Mouse (Mus musculus) spleen, adult 2 months (tissue): Measurements from ENCODE around the gene Hivep3. TPM values are rescaled to one million over a fixed set of nuclear protein-coding genes. Genes with fewer than 3 reads are reported as not detected.

Experiments used
- DNase-seq, 2 experiments: peaks; one replicate each; pipeline versions ENCODE4 v3.0.0 to v3.0.0-alpha.2; 2012 to 2021; ENCODE audit warnings: low spot score in 2 of 2, low read depth in 1 of 2
- H3K27ac ChIP-seq: fragments of 200-500 bp; 2 replicates; pipeline ENCODE4 v1.5.1; 2012; ENCODE audit warnings: low read length, inconsistent platforms; ENCODE audit not compliant: insufficient read depth
- H3K27me3 ChIP-seq: fragments of 200-500 bp; 2 replicates; pipeline ENCODE4 v1.6.1; 2012; ENCODE audit warnings: mild to moderate bottlenecking, moderate library complexity, low read length, inconsistent platforms; ENCODE audit not compliant: control insufficient read depth, insufficient read depth
- H3K36me3 ChIP-seq: fragments of 200-500 bp; 2 replicates; pipeline ENCODE4 v1.6.1; 2012; ENCODE audit warnings: mild to moderate bottlenecking, low read length, inconsistent platforms; ENCODE audit not compliant: control insufficient read depth, insufficient read depth
- H3K4me1 ChIP-seq: fragments of 200-500 bp; 2 replicates; pipeline ENCODE4 v1.6.1; 2011; ENCODE audit warnings: inconsistent platforms; ENCODE audit not compliant: control insufficient read depth, insufficient read depth, insufficient read length
- H3K4me3 ChIP-seq: fragments of 200-500 bp; 2 replicates; pipeline ENCODE4 v1.5.1; 2011; ENCODE audit warnings: mild to moderate bottlenecking, inconsistent platforms; ENCODE audit not compliant: insufficient read depth, insufficient read length; ENCODE audit errors: extremely low read depth
- CTCF ChIP-seq: fragments of 200-500 bp; IDR thresholded peaks from 2 replicates; pipeline ENCODE4 v1.5.1; 2011; ENCODE audit warnings: mild to moderate bottlenecking, inconsistent platforms; ENCODE audit not compliant: insufficient read depth, insufficient read length, insufficient replicate concordance; ENCODE audit errors: extremely low read depth
- POLR2A ChIP-seq: fragments of 200-500 bp; IDR thresholded peaks from 2 replicates; pipeline ENCODE4 v1.6.1; 2011; ENCODE audit warnings: low read depth, low read length, inconsistent platforms
- WGBS: fragments of 180-500 bp; shearing (Covaris S2); methylation state at CpG from one replicate; pipeline ENCODE4 v1.1.7; 2018; 5-methylcytosine and 5-hydroxymethylcytosine counted together
- polyA plus RNA-seq: library from polyadenylated mRNA; depleted of rRNA; stranded (reverse); fragments of >200 nt; gene quantifications from 2 replicates; pipeline ENCODE4 v1.2.3, GENCODE M21; 2012

The Hivep3 gene
- polyA plus RNA-seq, 1 experiment = 8.7 TPM

DNA sequence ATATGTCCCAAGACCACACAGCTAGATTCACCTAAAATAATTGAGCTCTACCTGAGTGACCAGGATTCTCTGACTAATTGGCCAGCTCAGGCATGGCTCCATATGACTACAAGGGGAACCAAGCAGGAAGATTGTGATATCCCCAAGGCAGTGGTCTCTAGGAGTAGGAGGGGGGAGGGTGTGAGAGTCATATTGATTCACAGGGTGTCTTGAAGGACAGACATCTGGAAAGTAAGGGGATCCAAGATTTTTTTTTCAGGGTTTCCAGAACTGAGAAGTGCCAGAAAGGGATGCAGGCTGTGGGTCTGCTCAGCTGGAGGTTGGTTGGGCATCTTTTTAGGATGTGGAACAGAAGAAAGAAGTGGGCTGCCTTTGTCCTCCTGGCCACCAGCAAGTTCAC is 191.5 kb downstream of the Hivep3 start:
- no peaks in the 10 kb centered on the region for H3K27me3 ChIP-seq
- no peaks in the 10 kb centered on the region for H3K36me3 ChIP-seq
- no peak for DNase-seq
- H3K4me3 ChIP-seq = no peak overlapping the region
- TF ChIP-seq POLR2A (no peak), CTCF (no peak)
- H3K27ac ChIP-seq = no peak overlapping the region
- no peaks in the 10 kb centered on the region for H3K4me1 ChIP-seq

DNA sequence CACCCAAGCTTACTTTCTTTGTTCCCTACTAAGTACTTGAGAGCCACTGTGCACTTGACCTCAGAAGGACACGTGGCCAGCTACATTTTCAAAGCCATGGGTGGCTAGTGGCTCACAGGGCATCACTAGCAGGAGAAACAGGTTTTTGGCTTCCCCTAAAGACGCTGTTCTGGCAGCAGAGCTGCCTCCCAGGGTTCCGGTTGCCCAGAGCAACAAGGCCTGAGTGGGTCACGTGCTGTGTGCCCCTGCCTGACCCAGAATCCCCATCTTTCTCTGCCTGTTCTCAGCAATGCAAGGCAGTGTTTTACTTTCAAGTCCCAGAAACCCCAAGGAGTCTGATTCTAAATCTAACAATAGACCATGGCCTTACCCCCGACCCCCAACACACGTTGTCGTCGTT is 198.3 kb downstream of the Hivep3 start:
- no peak for TF ChIP-seq CTCF
- no peak for TF ChIP-seq POLR2A
- no peak for DNase-seq

GRCm38 (mm10) chr4:119932549-119933257 is 199.1 kb downstream of the Hivep3 start:
- Histone ChIP-seq H3K36me3 (no peaks in the 10 kb centered on the region), H3K4me1 (no peaks in the 10 kb centered on the region)
- 86% methylated on average over 13 of the region's 13 CpGs for WGBS

More for the DNA sequence above, 198.3 kb downstream of the Hivep3 start:
- Histone ChIP-seq H3K27ac (no peak overlapping the region), H3K27me3 (no peaks in the 10 kb centered on the region), H3K36me3 (no peaks in the 10 kb centered on the region), H3K4me1 (no peaks in the 10 kb centered on the region), H3K4me3 (no peak overlapping the region)
- 90% methylated on average over 8 of the region's 8 CpGs for WGBS

DNA sequence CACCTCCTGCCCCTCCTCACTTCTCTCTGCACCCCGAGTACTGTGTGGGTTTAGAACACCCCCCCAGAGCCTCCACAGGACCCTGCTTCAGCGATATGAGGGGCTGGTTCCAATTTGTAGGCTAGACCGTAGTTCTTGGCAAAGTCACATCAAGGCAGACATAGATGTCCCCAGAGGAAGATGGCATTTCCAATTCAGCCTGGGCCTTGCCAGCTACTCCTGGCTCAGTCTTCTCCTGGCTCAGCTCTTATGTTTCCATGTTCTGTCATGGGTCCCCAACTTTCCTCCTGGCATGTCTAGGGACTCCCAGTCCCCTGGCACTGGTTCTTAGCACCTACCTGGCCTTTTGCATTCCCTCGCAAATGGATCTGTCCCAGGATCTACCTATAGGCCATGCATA is 201.3 kb downstream of the Hivep3 start:
- Histone ChIP-seq H3K4me1 (no peaks in the 10 kb centered on the region), H3K4me3 (no peak overlapping the region), H3K36me3 (no peaks in the 10 kb centered on the region), H3K27ac (no peak overlapping the region), H3K27me3 (no peaks in the 10 kb centered on the region)
- WGBS = 90% methylated on average over 4 of the region's 4 CpGs
- no peak for TF ChIP-seq CTCF
- TF ChIP-seq POLR2A = no peak
- no peak for DNase-seq

More at GRCm38 (mm10) chr4:119932549-119933257, 199.1 kb downstream of the Hivep3 start:
- DNase-seq = no peak
- H3K27ac ChIP-seq = no peak overlapping the region
- no peak for TF ChIP-seq CTCF
- TF ChIP-seq POLR2A = no peak
- no peaks in the 10 kb centered on the region for H3K27me3 ChIP-seq
- H3K4me3 ChIP-seq = no peak overlapping the region

DNA sequence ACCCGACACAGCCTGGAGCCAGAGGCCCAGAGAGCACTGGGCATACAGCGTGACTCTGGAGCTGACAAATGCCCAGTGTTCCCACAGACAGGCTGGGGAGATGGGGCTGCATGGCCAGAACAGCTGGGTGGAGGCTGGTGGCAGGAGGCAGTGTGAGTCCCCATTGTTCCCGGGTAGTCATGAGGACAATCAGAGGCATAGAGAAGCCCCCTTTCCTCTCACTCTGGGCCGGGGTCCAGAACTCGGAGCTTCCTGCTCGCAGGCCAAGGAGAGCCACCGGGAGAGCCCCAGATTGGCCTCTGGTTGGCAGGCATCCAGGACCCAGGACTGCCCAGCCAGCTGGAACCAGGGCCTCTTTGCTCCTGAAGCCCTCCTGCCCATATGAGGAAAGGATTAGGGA is 204.3 kb downstream of the Hivep3 start:
- 82% methylated on average over 7 of the region's 7 CpGs for WGBS
- no peak for DNase-seq
- Histone ChIP-seq H3K27ac (no peak overlapping the region), H3K4me3 (no peak overlapping the region), H3K36me3 (no peaks in the 10 kb centered on the region), H3K4me1 (no peaks in the 10 kb centered on the region), H3K27me3 (no peaks in the 10 kb centered on the region)
- no peak for TF ChIP-seq CTCF
- no peak for TF ChIP-seq POLR2A

DNA sequence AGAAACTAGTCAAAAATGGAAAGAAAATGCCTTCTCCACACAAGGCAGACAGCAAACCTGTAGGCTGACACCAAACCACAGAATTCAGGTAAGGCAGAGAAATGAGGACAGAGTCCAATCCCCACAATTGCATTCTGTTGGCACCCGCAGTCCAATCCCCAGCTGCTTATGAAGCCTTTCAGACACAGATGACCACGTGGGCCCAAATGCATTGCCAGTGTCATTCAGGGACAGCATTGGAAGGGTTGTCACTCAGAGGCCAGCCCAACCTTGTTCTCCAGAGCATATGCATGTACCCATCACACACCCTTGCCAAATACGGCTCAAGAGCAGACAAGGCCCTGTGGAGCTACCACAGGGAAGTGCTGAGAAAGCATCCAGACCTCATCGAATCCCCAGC is 204.9 kb downstream of the Hivep3 start:
- 90% methylated on average over 4 of the region's 4 CpGs for WGBS

DNA sequence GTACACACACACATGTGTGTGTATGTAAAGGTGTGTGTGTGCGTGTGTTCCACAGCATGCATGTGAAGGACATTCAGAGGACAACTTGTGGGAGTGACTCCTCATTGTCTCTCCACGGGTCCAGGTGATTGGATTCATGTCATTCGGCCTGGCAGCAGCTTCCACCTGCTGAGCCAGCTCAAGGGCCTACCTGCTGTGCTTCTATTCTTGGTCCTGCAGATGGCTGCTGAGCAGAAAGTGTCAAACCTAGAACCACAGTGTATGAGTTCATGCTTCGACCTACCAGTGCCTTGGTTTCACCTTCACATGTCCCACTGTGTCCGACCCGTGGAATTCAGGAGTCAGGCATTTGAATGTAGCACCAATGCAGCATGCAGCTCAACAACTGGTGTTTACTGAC is 206.2 kb downstream of the Hivep3 start:
- Histone ChIP-seq H3K36me3 (no peaks in the 10 kb centered on the region), H3K4me3 (no peak overlapping the region), H3K4me1 (no peaks in the 10 kb centered on the region), H3K27me3 (no peaks in the 10 kb centered on the region), H3K27ac (no peak overlapping the region)
- TF ChIP-seq CTCF (no peak), POLR2A (no peak)
- DNase-seq = no peak
- 91% methylated on average over 6 of the region's 6 CpGs for WGBS

More for the DNA sequence above, 204.9 kb downstream of the Hivep3 start:
- Histone ChIP-seq H3K27me3 (no peaks in the 10 kb centered on the region), H3K4me1 (no peaks in the 10 kb centered on the region), H3K36me3 (no peaks in the 10 kb centered on the region), H3K27ac (no peak overlapping the region), H3K4me3 (no peak overlapping the region)
- DNase-seq = no peak
- TF ChIP-seq POLR2A = no peak
- no peak for TF ChIP-seq CTCF
